Mouse (Mus musculus): ENCODE results near the gene Nek8. TPM values are rescaled to one million over a fixed set of nuclear protein-coding genes. Genes with fewer than 3 reads are reported as not detected.

Gene Nek8
- polyA plus RNA-seq, 1 experiment from 2014 or later: 6.4 TPM

GRCm38 (mm10) chr11:78178859-78179437 is 2.5 kb upstream of the Nek8 start:
- H3K4me3 ChIP-seq (ENCODE audit: low read depth, low read length): peak overlapping the region; percentile 60
- H3K36me3 ChIP-seq (ENCODE audit: control insufficient read depth, insufficient read depth, low read length): peaks cover 13% of the 10 kb centered on the region
- H3K4me1 ChIP-seq (ENCODE audit: control insufficient read depth, insufficient read depth, low read length): peaks cover 45% of the 10 kb centered on the region
- peak; percentile 94 for DNase-seq (ENCODE audit: low spot score, missing footprints)
- H3K27ac ChIP-seq (ENCODE audit: low read depth, low read length): peak overlapping the region; percentile 91
- H3K4me2 ChIP-seq: peak overlapping the region; percentile 86
- peak; percentile 10; the same call in 1 of the 2 replicates for ATAC-seq (ENCODE audit: low FRiP score)
- H3K9ac ChIP-seq (ENCODE audit: low read length): peak overlapping the region; percentile 71
- H3K27me3 ChIP-seq (ENCODE audit: control insufficient read depth, insufficient read depth, low read length): no peaks in the 10 kb centered on the region
- WGBS: 3% methylated on average over 28 of the region's 29 CpGs
- no peaks in the 10 kb centered on the region for H3K9me3 ChIP-seq (ENCODE audit: control insufficient read depth, low read length)

GRCm38 (mm10) chr11:78177903-78178858 is 1.7 kb upstream of the Nek8 start:
- Histone ChIP-seq H3K4me2 (peak overlapping the region; percentile 86), H3K9ac (ENCODE audit: low read length) (peak overlapping the region; percentile 71), H3K4me3 (ENCODE audit: low read depth, low read length) (peak overlapping the region; percentile 60), H3K36me3 (ENCODE audit: control insufficient read depth, insufficient read depth, low read length) (peaks cover 13% of the 10 kb centered on the region), H3K27me3 (ENCODE audit: control insufficient read depth, insufficient read depth, low read length) (no peaks in the 10 kb centered on the region), H3K27ac (ENCODE audit: low read depth, low read length) (peak overlapping the region; percentile 91), H3K9me3 (ENCODE audit: control insufficient read depth, low read length) (no peaks in the 10 kb centered on the region), H3K4me1 (ENCODE audit: control insufficient read depth, insufficient read depth, low read length) (peaks cover 45% of the 10 kb centered on the region)
- ATAC-seq (ENCODE audit: low FRiP score): peak; percentile 85
- DNase-seq (ENCODE audit: low spot score, missing footprints): peak; percentile 99
- WGBS: under 1% methylated on average over 72 of the region's 84 CpGs

DNA sequence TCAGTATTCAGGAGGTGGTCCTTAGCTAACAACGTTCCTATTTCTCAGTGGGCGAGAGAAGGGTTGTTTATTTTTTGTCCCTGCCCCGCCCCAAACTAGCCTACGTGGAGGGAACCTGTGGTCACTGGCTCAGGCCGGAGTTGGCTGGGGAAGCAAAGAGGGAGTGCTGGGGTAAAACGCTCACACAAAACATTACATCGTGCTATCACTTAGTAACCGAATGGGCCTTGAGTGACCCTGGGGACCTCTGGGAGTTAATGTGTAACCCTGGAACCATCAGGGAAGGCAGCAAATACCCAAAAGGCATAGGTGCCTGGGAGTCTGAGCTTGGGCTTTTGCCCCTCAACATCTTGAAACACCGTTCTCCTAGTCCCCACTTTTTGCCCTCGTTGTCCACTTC is 962 bp upstream of the Nek8 start:
- peak overlapping the region; percentile 60 for H3K4me3 ChIP-seq (ENCODE audit: low read depth, low read length)

DNA sequence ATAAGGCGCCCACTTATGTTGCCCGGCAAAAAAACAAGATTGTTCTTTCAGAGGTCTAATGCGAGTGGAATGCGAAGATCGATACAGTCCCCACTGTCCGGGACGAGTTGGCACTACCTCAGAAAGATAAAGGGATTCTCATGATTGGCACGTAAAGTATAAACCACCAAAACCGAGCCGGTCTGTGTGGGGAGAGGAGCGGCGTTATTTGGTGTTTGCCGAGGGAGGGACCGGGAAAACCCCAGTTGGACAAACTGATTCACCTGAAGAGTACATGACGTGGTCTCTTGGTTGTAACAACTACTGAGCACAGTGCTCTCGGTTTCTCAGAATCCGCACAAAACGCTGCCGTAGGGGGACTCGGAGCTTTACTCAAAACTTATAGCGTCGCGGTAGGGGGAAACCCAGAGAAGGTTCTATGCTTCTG is 443 bp upstream of the Nek8 start:
- WGBS: 1% methylated on average over 23 of the region's 23 CpGs
- no peak for ATAC-seq (ENCODE audit: low FRiP score)
- Histone ChIP-seq H3K36me3 (ENCODE audit: control insufficient read depth, insufficient read depth, low read length) (peaks cover 13% of the 10 kb centered on the region), H3K27ac (ENCODE audit: low read depth, low read length) (no peak overlapping the region), H3K4me2 (peak overlapping the region; percentile 86), H3K4me3 (ENCODE audit: low read depth, low read length) (peak overlapping the region; percentile 60), H3K9ac (ENCODE audit: low read length) (peak overlapping the region; percentile 60), H3K9me3 (ENCODE audit: control insufficient read depth, low read length) (no peaks in the 10 kb centered on the region), H3K4me1 (ENCODE audit: control insufficient read depth, insufficient read depth, low read length) (peaks cover 39% of the 10 kb centered on the region), H3K27me3 (ENCODE audit: control insufficient read depth, insufficient read depth, low read length) (no peaks in the 10 kb centered on the region)
- DNase-seq (ENCODE audit: low spot score, missing footprints): peak; percentile 90

More for the DNA sequence above, 962 bp upstream of the Nek8 start:
- peaks cover 44% of the 10 kb centered on the region for H3K4me1 ChIP-seq (ENCODE audit: control insufficient read depth, insufficient read depth, low read length)
- H3K27ac ChIP-seq (ENCODE audit: low read depth, low read length): peak overlapping the region; percentile 25; the same call in 1 of the 2 replicates
- no peaks in the 10 kb centered on the region for H3K9me3 ChIP-seq (ENCODE audit: control insufficient read depth, low read length)
- H3K36me3 ChIP-seq (ENCODE audit: control insufficient read depth, insufficient read depth, low read length): peaks cover 13% of the 10 kb centered on the region
- H3K9ac ChIP-seq (ENCODE audit: low read length): peak overlapping the region; percentile 60
- H3K4me2 ChIP-seq: peak overlapping the region; percentile 86
- no peaks in the 10 kb centered on the region for H3K27me3 ChIP-seq (ENCODE audit: control insufficient read depth, insufficient read depth, low read length)
- ATAC-seq (ENCODE audit: low FRiP score): no peak
- 2% methylated on average over 10 of the region's 10 CpGs for WGBS
- no peak for DNase-seq (ENCODE audit: low spot score, missing footprints)

DNA sequence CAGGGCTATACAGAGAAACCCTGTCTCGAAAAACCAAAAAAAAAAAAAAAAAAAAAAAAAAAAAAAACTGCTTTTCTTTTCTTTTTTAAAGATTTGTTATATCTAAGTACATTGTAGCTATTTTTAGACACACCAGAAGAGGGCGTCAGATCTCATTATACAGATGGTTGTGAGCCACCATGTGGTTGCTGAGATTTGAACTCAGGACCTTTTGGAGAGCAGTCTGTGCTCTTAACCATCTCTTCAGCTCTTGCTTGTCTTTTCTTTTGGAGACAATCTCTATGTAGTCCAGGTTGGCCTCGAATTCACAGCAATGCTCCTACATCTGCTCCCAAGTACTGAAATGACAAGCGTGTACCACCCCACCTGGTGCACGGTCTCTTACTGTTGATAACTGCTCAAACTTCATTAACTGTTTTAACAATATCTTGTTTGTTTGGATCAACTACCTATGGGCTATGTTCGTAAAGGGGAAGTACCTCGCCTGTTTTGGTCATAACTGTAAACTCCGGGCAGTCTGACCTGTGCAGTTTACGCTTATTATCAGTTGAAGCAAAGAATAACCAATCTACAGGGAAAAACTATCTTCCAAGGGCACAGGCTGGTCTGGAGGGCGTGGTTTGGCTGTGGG is 589 bp downstream of the Nek8 start:
- H3K4me3 ChIP-seq (ENCODE audit: low read depth, low read length): peak overlapping the region; percentile 60
- H3K27ac ChIP-seq (ENCODE audit: low read depth, low read length): peak overlapping the region; percentile 20; the same call in 1 of the 2 replicates
- whole genome bisulfite sequencing: 7% methylated on average over 9 of the region's 10 CpGs

DNA sequence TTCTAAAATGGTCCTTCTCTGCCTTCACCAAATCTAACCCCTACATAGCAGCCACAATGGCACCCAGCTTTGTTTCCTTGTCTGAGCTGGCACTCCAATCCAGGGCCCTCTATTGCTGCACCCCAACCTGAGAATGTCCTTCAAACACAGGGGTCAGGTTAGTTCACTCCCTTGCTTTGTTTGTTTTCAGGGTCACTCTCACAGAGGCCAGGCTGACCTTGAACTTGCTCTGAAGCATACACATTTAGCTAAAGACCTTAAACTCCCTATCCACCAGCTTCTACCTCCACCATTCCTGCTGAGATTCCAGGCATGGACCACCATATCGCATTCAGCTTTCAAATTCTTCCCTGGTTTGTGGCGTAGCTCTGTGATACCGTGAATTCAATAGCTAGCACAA is 2.0 kb downstream of the Nek8 start:
- Histone ChIP-seq H3K36me3 (ENCODE audit: control insufficient read depth, insufficient read depth, low read length) (no peaks in the 10 kb centered on the region), H3K27me3 (ENCODE audit: control insufficient read depth, insufficient read depth, low read length) (no peaks in the 10 kb centered on the region), H3K27ac (ENCODE audit: low read depth, low read length) (no peak overlapping the region), H3K4me1 (ENCODE audit: control insufficient read depth, insufficient read depth, low read length) (peaks cover 23% of the 10 kb centered on the region), H3K4me2 (no peak overlapping the region), H3K4me3 (ENCODE audit: low read depth, low read length) (no peak overlapping the region), H3K9ac (ENCODE audit: low read length) (0 out of 2 replicates have a peak overlapping the region, but pooled peaks have one; percentile 9), H3K9me3 (ENCODE audit: control insufficient read depth, low read length) (no peaks in the 10 kb centered on the region)
- no peak for DNase-seq (ENCODE audit: low spot score, missing footprints)
- WGBS: 86% methylated on average over 3 of the region's 3 CpGs
- ATAC-seq (ENCODE audit: low FRiP score): no peak

More for the DNA sequence above, 589 bp downstream of the Nek8 start:
- Histone ChIP-seq H3K36me3 (ENCODE audit: control insufficient read depth, insufficient read depth, low read length) (peaks cover 11% of the 10 kb centered on the region), H3K9ac (ENCODE audit: low read length) (peak overlapping the region; percentile 60; the same call in 1 of the 2 replicates), H3K4me1 (ENCODE audit: control insufficient read depth, insufficient read depth, low read length) (peaks cover 35% of the 10 kb centered on the region), H3K4me2 (peak overlapping the region; percentile 86), H3K27me3 (ENCODE audit: control insufficient read depth, insufficient read depth, low read length) (no peaks in the 10 kb centered on the region), H3K9me3 (ENCODE audit: control insufficient read depth, low read length) (no peaks in the 10 kb centered on the region)
- no peak for ATAC-seq (ENCODE audit: low FRiP score)
- no peak for DNase-seq (ENCODE audit: low spot score, missing footprints)

GRCm38 (mm10) chr11:78172748-78173383 is 3.6 kb downstream of the Nek8 start:
- Histone ChIP-seq H3K4me3 (ENCODE audit: low read depth, low read length) (no peak overlapping the region), H3K36me3 (ENCODE audit: control insufficient read depth, insufficient read depth, low read length) (no peaks in the 10 kb centered on the region), H3K4me2 (no peak overlapping the region), H3K27ac (ENCODE audit: low read depth, low read length) (no peak overlapping the region), H3K27me3 (ENCODE audit: control insufficient read depth, insufficient read depth, low read length) (no peaks in the 10 kb centered on the region), H3K9ac (ENCODE audit: low read length) (no peak overlapping the region), H3K9me3 (ENCODE audit: control insufficient read depth, low read length) (no peaks in the 10 kb centered on the region), H3K4me1 (ENCODE audit: control insufficient read depth, insufficient read depth, low read length) (peaks cover 14% of the 10 kb centered on the region)
- WGBS: 84% methylated on average over 19 of the region's 19 CpGs
- DNase-seq (ENCODE audit: low spot score, missing footprints): no peak
- no peak for ATAC-seq (ENCODE audit: low FRiP score)

DNA sequence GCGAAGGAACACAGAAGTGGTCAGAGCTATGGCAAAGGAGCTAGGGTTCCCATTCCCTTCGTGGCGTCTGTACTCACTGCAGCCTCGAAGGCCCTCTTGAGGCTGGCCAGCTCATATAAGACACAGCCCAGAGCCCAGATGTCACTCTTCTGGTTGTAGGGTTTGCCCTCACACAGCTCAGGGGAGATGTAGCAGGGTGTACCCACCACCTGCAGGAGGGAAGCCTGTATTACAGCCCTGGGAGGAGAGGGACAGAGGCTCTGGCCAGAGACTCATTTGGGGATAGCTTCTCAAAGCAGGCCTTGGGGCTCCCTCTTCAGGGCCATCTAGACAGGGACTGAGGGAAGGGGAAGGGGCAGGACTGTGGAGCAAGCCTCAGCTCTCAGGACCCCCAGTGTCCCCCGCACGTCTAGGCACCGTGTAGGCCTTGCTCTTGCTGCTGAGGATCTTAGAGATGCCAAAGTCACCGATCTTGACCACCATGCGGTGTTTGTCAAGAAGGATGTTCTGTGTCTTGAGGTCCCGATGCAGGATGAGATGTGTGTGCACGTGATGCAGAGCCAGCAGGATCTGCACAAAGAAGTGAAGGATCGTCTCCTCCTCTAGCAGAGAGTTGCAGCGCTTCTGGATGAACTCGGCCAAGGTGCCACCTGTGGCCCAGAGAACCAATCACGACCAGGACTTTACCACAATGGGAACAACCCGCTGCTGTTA is 4.3 kb downstream of the Nek8 start:
- 80% methylated on average over 16 of the region's 16 CpGs for WGBS
- no peak for ATAC-seq (ENCODE audit: low FRiP score)
- H3K9ac ChIP-seq (ENCODE audit: low read length): no peak overlapping the region

More for the DNA sequence above, 4.3 kb downstream of the Nek8 start:
- H3K4me2 ChIP-seq: no peak overlapping the region
- no peak overlapping the region for H3K4me3 ChIP-seq (ENCODE audit: low read depth, low read length)
- H3K36me3 ChIP-seq (ENCODE audit: control insufficient read depth, insufficient read depth, low read length): no peaks in the 10 kb centered on the region
- H3K27ac ChIP-seq (ENCODE audit: low read depth, low read length): no peak overlapping the region
- no peaks in the 10 kb centered on the region for H3K27me3 ChIP-seq (ENCODE audit: control insufficient read depth, insufficient read depth, low read length)
- H3K4me1 ChIP-seq (ENCODE audit: control insufficient read depth, insufficient read depth, low read length): peaks cover 8% of the 10 kb centered on the region
- no peaks in the 10 kb centered on the region for H3K9me3 ChIP-seq (ENCODE audit: control insufficient read depth, low read length)
- DNase-seq (ENCODE audit: low spot score, missing footprints): no peak
